Mouse (Mus musculus): ENCODE data around the gene Lcn2. TPM values are rescaled to one million over a fixed set of nuclear protein-coding genes. Genes with fewer than 3 reads are reported as not detected.

Gene Lcn2
- polyA plus RNA-seq, 1 experiment: 32.0 TPM

DNA sequence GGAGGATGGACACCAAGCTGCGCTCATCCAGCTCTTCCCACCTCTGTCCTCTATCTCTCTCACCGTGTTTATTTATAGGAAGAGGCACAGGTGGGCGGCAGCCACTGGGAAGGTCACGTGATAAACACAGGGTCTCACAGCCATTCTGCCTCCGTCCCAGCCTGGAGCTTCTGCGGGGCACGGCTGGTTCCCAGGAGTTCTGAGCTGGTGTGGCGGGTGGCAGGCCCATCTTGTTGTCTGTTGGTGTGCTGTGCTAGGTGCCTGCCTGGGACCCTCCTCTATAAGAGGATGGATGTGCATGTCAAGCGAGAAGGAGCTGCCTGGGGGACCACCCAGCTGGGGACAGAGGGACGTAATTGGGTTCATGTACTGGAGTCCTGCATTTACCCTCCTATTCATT, 29.7 kb downstream of the Lcn2 start:
- Histone ChIP-seq H3K4me1 (peaks cover 38% of the 10 kb centered on the region), H3K4me3 (replicated peaks) (no peak overlapping the region), H3K36me3 (replicated peaks; ENCODE audit: low read length) (no peaks in the 10 kb centered on the region), H3K27me3 (replicated peaks) (peaks cover 11% of the 10 kb centered on the region), H3K9me3 (no peaks in the 10 kb centered on the region)
- TF ChIP-seq FLI1 (IDR thresholded peaks at IDR 0.05; ENCODE audit: low read length): no peak
- no peak for TF ChIP-seq GATA1 (IDR thresholded peaks at IDR 0.05; ENCODE audit: borderline replicate concordance, low read length)

DNA sequence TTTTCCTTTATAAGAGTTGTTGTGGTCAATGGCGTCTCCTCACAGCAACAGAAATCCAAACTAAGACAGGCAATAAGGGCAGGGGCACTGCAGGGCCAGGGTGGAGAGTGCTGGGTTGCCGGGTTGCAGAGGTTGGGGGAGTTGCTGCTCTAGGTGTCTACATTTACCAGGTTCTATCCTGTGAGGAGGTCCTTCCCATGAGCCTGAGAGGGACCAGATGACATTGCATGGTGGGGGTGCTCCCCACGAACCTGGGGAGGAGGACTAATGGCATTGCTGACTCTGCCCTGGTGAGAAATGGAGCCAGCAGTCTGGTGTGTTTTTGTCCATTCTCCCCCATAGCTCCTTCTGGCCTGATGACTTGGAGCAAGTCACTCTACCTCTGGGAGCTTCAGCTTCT, 30.3 kb downstream of the Lcn2 start:
- TF ChIP-seq GATA1 (IDR thresholded peaks at IDR 0.05; ENCODE audit: borderline replicate concordance, low read length) (no peak), FLI1 (IDR thresholded peaks at IDR 0.05; ENCODE audit: low read length) (no peak)
- Histone ChIP-seq H3K4me1 (peaks cover 42% of the 10 kb centered on the region), H3K4me3 (replicated peaks) (no peak overlapping the region), H3K9me3 (no peaks in the 10 kb centered on the region), H3K27me3 (replicated peaks) (peaks cover 15% of the 10 kb centered on the region), H3K36me3 (replicated peaks; ENCODE audit: low read length) (no peaks in the 10 kb centered on the region)

DNA sequence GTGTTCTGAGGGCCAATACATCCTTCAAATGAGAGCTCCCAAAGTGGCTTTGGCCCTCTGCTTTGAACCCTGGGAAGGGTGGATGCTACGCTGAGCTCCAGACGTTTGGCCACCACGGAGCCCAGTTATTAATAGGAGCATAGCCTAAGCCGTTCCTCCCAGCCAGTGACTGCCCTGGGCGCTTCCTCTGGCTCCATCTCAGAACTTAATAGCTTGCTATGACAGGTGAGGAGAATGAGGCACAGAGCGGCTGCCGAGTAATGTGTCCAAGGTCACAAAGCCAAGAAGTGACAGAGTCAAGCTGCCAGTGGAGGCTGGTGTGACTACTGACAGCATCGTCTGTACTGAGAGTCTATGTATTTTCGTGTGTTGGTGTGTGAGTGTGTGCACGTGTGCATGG, 31.8 kb downstream of the Lcn2 start:
- peaks cover 30% of the 10 kb centered on the region for H3K27me3 ChIP-seq (replicated peaks)
- H3K36me3 ChIP-seq (replicated peaks; ENCODE audit: low read length): no peaks in the 10 kb centered on the region
- TF ChIP-seq FLI1 (IDR thresholded peaks at IDR 0.05; ENCODE audit: low read length) (no peak), GATA1 (IDR thresholded peaks at IDR 0.05; ENCODE audit: borderline replicate concordance, low read length) (no peak)
- H3K9me3 ChIP-seq: no peaks in the 10 kb centered on the region
- H3K4me3 ChIP-seq (replicated peaks): no peak overlapping the region
- peaks cover 49% of the 10 kb centered on the region for H3K4me1 ChIP-seq

DNA sequence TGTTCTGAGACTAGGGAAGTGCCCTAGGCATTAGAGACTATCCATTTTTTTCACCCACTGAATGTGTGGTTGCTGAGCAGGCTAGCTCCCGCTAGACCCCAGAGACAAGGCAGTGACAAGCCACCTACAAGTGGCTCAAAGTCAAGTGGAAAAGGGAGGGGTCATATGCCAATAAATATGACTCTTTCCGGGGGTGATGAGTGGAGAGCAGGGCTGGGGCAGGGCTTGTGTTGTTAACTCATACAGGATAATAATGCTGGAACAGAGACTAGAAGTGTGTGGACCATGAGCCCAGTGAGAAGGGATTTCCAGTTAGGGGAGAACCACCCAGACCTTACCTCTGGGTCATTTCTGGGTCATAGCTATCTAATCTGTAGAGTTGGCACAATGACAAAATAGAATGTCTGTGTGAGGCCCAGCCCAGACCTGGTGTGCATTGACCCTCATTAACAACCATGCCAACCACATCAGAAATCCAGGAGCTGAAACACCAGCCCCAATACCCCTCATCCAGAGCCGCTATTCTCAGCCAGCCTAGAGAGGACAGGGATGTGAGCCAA, 33.6 kb downstream of the Lcn2 start:
- Histone ChIP-seq H3K36me3 (replicated peaks; ENCODE audit: low read length) (no peaks in the 10 kb centered on the region), H3K9me3 (no peaks in the 10 kb centered on the region), H3K27me3 (replicated peaks) (peaks cover 48% of the 10 kb centered on the region), H3K4me3 (replicated peaks) (no peak overlapping the region), H3K4me1 (peaks cover 58% of the 10 kb centered on the region)
- TF ChIP-seq GATA1 (IDR thresholded peaks at IDR 0.05; ENCODE audit: borderline replicate concordance, low read length): no peak
- TF ChIP-seq FLI1 (IDR thresholded peaks at IDR 0.05; ENCODE audit: low read length): no peak

DNA sequence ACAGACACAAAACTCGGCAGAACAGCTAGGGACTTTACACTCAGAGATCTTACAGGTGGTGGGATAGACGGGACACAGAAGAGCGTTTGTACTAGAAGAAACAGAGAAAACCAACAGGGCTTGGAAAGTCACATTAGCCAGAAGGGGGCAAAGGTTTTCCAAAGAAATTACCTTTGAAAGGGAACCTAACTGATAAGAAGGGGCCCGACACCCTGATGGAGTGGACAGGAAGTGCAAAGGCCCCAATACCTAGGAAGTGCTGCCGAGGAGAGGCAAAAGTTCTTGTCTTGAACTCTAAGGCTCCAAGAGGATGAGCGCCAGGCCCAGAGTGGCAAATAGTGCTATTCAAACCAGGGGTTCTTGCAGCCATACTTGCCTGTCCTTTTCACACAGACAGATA, 34.2 kb downstream of the Lcn2 start:
- no peak overlapping the region for H3K4me3 ChIP-seq (replicated peaks)
- H3K9me3 ChIP-seq: no peaks in the 10 kb centered on the region
- no peaks in the 10 kb centered on the region for H3K36me3 ChIP-seq (replicated peaks; ENCODE audit: low read length)
- TF ChIP-seq FLI1 (IDR thresholded peaks at IDR 0.05; ENCODE audit: low read length): no peak
- TF ChIP-seq GATA1 (IDR thresholded peaks at IDR 0.05; ENCODE audit: borderline replicate concordance, low read length): no peak
- H3K27me3 ChIP-seq (replicated peaks): peaks cover 54% of the 10 kb centered on the region
- peaks cover 64% of the 10 kb centered on the region for H3K4me1 ChIP-seq

DNA sequence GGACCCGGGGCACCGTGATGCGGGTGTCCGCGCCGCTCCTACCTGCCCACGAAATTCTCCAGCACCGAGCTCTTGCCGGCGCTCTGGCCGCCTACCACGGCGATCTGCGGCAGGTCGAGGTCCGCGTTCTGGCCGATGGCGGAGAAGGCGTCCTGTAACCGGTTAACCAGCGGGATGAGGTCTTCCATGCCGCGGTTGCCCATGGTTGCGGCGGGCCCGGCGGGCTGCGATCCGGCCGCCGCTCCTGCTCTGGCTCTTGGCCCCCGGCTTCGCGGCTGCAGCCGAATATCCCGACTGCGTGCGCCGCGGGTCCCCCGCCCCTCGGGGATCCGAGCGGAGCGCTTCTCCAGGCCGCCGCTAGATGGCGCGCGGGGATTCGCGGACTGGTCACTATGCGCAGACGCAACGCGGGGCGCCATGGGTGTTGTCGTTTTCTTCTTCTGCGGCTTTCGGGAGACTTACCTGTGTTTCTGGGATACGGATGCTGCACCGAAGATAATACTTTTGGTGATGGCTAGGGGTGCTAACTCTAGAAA, 35.0 kb downstream of the Lcn2 start, which contains the start of gene Dnm1:
Dnm1 (minus strand) TSS at position 332 of the 536 bp plus-strand sequence.
- Histone ChIP-seq H3K4me1 (peaks cover 67% of the 10 kb centered on the region), H3K4me3 (replicated peaks) (peak within 1 kb of the TSS; percentile 93), H3K9me3 (no peaks in the 10 kb centered on the region), H3K27me3 (replicated peaks) (peaks cover 57% of the 10 kb centered on the region), H3K36me3 (replicated peaks; ENCODE audit: low read length) (no peaks in the 10 kb centered on the region)
- TF ChIP-seq GATA1 (IDR thresholded peaks at IDR 0.05; ENCODE audit: borderline replicate concordance, low read length) (no peak), FLI1 (IDR thresholded peaks at IDR 0.05; ENCODE audit: low read length) (no peak)

DNA sequence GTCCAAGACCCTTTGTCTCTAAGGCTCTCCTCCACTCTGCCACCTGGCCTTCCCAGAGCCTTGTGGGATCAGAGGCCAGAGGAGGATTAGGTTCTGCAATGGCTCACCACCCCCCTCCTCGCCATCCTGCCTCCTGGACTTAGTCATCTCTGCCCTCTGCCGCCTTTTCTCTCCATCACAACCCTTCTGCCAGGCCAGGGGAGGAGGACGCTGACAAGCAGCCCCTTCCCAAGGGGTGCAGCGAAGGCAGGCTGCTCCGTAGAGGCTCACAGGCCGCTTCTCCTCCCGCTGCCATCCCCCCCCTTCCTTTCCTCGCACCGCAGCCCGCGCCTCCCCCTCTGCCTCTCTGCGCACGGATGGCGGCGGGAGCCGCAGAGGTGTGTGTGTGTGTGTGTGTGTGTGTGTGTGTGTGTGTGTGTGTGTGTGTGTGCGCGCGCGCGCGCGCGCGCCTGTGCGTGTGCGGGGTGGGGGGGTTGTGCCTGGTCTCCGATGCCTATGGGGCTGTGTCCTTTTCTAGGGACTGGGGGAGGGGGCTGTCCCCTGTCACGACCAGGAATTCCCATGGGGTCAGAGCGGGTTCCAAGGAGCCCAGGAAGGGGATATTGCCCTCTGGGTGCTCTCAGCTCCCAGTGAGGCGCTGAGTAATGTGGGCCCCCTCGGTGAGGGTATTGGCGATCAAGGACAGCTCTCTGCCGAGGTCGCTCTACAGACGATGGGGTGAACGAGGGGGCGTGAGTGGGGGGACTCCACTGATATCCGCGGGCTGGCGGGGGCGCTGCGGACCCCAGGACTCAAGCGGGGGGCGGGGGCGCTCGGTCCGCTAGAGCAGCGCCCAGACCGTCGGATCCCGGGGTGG, 35.7 kb downstream of the Lcn2 start, which contains the start of gene Ciz1:
Ciz1 (plus strand) TSS at position 177 of the 856 bp plus-strand sequence.
- peaks cover 59% of the 10 kb centered on the region for H3K27me3 ChIP-seq (replicated peaks)
- TF ChIP-seq GATA1 (IDR thresholded peaks at IDR 0.05; ENCODE audit: borderline replicate concordance, low read length) (no peak), FLI1 (IDR thresholded peaks at IDR 0.05; ENCODE audit: low read length) (no peak)
- peaks cover 63% of the 10 kb centered on the region for H3K4me1 ChIP-seq
- H3K4me3 ChIP-seq (replicated peaks): peak within 1 kb of the TSS; percentile 93
- no peaks in the 10 kb centered on the region for H3K9me3 ChIP-seq
- no peaks in the 10 kb centered on the region for H3K36me3 ChIP-seq (replicated peaks; ENCODE audit: low read length)

DNA sequence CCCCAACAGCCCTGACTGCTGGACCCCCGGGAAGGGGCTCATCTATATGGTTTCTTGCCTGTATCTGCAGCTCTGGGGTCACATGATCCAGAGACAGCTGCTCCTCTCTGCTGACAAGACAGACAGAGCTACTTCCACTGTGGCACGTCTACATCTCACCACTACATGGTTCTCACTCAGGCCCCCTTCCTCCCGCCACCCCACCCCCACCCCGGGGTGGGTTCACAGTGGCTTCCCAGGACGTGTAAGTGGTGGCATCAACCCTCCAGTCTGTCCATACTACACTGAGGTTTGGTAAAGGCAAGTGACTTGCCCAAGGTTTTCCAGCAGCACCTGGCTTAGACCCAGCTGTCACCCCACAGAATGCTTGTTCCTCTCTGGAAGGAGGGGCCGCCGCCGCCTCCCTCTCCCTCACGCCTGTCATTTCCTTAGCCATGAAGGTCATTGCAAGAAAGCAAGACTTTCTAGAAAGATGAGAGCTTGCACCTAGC, 36.5 kb downstream of the Lcn2 start:
- Histone ChIP-seq H3K9me3 (no peaks in the 10 kb centered on the region), H3K36me3 (replicated peaks; ENCODE audit: low read length) (no peaks in the 10 kb centered on the region), H3K4me1 (peaks cover 56% of the 10 kb centered on the region), H3K27me3 (replicated peaks) (peaks cover 67% of the 10 kb centered on the region), H3K4me3 (replicated peaks) (no peak overlapping the region)
- no peak for TF ChIP-seq FLI1 (IDR thresholded peaks at IDR 0.05; ENCODE audit: low read length)
- TF ChIP-seq GATA1 (IDR thresholded peaks at IDR 0.05; ENCODE audit: borderline replicate concordance, low read length): no peak

DNA sequence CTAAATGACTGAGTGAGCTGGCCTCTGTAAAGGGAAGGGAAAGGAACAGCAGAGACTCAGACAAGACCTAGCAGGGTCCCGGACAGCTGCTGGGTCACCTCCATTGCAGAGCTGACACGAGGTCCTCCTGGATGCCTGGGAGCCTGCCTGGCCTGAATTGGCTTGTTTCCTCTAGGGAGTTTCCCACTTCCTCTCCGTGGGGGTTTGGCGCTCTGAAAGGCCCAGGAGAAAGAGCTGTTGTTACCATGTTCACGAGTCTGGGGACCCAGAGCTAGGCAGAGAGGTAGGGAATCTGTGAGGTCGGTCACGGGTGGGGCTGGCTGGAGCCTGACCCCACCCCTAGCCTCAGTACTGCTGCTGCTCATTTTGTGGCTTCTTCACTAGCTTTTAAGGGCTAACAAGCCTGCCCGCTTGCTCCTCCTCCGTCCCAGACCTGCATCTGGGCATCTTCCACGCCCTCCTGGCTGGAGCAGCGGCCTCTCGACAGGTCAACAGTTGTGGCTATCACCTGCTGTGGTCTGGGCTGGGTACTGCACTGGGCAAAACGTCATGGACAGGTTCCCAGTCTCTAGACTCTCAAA, 37.5 kb downstream of the Lcn2 start:
- Histone ChIP-seq H3K27me3 (replicated peaks) (peaks cover 67% of the 10 kb centered on the region), H3K4me3 (replicated peaks) (no peak overlapping the region), H3K4me1 (peaks cover 56% of the 10 kb centered on the region), H3K9me3 (no peaks in the 10 kb centered on the region), H3K36me3 (replicated peaks; ENCODE audit: low read length) (no peaks in the 10 kb centered on the region)
- TF ChIP-seq GATA1 (IDR thresholded peaks at IDR 0.05; ENCODE audit: borderline replicate concordance, low read length) (no peak), FLI1 (IDR thresholded peaks at IDR 0.05; ENCODE audit: low read length) (no peak)

All from megakaryocyte, embryonic 14.5 days (primary cell).